Mouse (Mus musculus) spleen, adult 2 months (tissue): Measurements from ENCODE around the gene Scube2.

Experiments
- CTCF ChIP-seq: fragments of 200-500 bp; IDR thresholded peaks from 2 replicates; pipeline ENCODE4 v1.5.1; 2011; ENCODE audit warnings: mild to moderate bottlenecking, inconsistent platforms; ENCODE audit not compliant: insufficient read depth, insufficient read length, insufficient replicate concordance; ENCODE audit errors: extremely low read depth
- POLR2A ChIP-seq: fragments of 200-500 bp; IDR thresholded peaks from 2 replicates; pipeline ENCODE4 v1.6.1; 2011; ENCODE audit warnings: low read depth, low read length, inconsistent platforms

DNA sequence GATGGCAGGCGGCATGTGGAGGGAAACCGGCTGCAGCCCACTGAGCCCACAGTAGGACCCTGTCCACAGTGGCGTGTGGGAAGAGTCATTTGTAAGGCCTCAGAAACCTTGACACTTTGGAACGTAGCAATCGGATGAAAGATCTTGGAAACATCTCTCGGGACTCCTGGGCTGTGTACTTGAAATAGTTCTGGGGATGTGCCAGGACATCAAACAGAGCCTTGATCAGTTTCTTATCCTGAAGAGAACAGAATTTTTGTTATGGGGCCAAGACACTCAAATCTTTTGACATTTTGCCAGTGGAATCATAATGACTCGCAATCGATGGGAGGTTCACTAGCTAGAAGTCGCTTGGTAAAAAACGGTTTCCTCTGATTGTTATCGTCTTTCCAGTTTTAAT is 66.3 kb downstream of the Scube2 start:
- TF ChIP-seq POLR2A = no peak
- TF ChIP-seq CTCF = no peak
